Mouse (Mus musculus) liver (tissue): Measurements from ENCODE around the gene Cyfip1.

Source experiments
- DNase-seq: peaks from one replicate; pipeline ENCODE4 v3.0.0-alpha.2; 2020; ENCODE audit warnings: mixed read lengths

The Cyfip1 gene

DNA sequence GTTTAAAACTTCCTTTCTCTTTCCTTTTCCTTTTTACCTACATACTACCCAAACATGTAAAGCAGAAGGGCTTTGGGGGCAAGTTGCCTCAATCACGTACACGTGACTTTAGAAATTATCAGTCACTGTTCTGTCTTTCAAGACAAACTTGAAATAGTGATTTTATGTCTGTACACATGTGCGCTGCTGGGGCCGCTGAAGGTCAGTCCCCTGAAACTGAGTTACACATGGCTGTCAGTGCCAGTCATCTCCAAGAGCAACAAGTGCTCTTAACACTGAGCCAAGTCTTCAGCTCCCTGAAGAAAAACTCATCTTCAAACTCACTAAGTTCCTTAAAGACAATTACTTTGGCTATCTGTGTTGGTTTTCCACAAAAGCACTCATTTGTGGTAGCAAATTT is 116.4 kb downstream of the Cyfip1 start:
- no peak for DNase-seq

DNA sequence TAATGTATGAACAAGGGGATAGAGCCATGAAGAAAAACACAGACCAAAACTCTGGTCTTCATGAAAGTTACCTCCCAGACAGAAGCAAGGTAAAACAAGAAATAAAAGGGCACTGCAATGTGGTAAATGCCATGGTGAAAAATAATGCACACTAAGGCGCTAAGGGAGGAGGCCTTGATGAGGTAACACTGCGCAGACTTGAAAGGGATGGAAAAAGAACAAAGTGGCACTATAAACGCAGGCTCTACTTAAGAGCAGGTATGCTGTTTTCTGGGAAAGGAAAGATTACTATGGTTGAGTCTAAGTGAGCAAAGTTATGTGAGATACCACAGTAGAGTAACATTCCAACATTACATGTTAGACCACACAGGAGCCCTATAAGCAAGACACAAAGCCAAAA is 118.3 kb downstream of the Cyfip1 start:
- no peak for DNase-seq

DNA sequence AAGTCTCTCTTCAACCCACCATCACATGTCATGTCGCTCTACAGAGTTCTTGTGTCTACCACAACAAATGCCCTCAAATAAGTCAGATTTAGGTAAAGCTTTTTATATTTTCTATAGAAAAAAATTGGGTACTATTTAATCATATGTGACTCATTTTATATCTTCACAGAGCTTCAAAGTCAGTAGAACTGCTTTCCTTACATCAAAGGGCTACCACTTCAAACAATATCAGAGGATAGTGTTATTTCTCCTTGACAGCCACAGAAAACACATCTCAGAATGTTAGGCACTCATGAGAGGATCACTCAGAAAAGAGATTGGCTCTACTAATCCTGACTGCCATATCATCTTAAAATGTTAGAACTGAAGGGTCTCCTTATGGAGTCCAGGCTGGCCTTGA is 119.0 kb downstream of the Cyfip1 start:
- DNase-seq: no peak

DNA sequence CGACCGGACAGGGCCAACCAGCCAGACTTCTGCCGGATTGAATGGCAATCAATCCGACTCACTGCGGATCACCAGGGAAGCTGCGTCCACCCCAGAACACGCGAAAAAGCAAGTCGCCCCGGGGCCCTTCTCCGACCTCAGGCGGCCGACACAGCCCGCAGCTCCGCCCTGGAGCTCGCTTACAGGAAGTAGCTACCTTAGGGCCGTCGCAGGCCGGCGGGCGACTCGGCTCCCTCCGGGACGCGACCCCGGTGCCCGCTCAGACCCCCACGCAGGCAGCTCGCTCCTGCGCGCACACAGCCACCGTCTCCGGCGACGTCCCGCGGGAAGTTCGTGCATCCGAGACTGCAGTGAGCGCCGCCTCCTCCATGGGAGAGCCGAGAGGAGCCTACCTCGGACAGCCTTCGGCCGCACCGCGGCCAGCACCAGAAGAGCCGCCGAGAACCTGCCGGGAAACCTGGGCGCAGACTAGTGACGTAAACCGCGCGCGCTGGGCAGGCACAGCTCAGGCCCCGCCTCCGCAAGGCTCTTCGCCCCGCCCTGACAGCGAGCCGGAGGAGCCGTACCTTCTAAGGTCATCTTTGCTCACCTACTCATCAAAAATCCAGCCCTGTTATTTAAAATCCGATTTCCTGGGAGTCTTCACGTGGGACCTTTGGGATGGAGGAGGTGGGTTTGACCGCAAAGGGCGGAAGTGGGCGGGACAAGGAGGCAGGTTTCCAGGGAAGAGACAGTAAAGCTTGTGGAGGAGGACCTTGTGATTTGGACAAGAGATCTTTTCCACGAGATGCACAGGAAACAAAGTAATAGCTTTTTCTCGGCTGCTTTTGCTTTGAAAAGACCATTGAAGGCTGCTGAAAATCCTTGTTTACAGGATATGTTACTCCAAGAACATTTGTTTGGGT is 120.7 kb downstream of the Cyfip1 start, which contains the start of gene Nipa2:
Gene Nipa2 (minus strand): TSS at position 473 of the 905 bp plus-strand sequence.
- DNase-seq: peak; percentile 94

DNA sequence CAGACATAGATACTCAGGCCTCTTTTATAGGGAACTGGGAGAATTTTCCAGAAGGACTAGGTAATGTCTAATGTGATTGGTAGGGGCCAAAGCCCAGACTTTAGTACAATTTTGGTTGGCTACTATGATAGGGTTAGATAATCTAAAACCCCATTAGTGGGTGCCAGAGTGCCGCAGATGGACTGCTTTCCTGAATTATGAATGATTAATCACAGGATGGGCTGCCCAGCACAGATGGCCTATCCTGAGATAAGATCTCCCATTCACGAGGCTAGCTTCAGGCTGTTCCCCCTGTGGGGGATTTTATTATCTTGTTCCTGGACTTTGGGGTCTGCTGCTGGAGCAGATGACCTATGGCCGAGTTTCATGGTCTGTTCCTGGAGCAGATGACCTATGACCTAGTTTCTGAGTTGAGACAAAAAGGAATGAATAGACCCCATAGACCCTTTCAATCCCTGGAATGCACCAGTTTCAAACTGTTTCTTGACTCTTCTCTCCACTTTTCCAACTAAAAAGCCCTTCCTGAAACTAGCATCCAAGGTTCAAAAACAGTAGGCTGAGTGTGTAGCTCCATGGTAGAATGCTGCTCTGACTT is 125.4 kb downstream of the Cyfip1 start:
- DNase-seq: no peak

DNA sequence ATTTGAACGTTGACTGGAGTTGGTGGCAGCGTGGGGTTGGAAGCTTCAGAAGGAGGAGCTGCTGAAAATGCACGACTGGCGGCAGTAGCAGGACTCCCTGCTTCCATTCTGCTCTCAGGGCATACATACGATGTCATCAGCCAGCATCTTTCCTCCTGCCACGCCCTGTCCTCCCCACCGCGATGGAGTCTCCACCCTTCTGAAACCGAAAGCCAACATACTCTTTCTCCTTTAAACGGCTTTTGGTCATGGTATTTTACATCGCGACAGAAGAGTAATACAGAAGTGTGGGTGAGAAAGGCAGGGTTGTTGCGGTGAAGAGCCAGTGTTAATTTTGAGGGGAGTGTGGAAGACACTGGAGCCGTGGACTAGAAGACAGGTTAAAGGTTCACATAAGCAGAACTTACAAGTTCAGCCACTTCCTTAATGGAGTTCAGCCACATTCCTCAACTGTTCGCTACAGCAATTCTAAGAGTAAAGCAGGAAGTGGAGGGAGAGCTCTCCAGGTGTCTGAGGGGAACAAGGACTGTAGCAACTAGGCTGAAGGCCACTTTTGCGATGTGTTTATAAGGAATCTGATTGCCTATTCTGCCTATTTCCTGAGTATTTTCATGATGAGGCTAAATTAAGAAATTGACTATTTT is 126.8 kb downstream of the Cyfip1 start:
- DNase-seq: peak; percentile 80

DNA sequence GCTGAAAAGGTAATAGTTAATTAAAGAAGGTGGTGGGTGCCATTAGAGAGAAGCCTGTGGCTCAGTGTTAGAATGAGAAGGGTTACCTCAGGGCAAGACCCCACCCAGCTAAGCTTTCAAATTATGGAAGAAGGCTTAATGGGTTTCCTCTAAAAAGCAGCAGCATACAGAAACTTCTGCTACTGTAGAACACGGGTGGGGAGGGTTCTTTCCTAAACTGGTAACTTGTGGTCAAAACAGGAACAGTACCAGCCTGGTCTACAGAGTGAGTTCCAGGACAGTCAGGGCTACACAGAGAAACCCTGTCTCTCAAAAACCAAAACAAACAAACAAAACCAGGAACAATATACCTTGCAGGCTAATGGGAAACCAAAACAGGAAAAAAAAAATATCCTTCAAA is 127.9 kb downstream of the Cyfip1 start:
- DNase-seq: no peak

DNA sequence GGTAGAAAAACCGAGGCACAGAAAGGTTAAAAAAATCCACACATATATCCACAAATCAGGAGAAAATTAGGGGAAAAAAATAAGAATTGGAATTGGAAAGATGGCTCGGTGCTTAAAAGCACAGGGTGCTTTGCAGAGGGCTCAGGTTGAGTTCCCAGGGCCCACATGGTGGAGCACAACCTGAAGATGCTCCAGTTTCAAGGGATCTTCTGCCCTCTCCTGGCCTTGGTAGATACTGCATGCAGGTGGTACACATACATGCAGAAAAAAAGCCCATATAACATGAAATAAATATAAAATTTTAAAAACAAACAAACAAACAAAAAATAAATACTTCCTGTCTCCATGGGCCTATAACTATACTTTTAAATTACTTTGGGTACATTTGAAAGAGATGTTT is 132.9 kb downstream of the Cyfip1 start:
- peak; percentile 26 for DNase-seq

DNA sequence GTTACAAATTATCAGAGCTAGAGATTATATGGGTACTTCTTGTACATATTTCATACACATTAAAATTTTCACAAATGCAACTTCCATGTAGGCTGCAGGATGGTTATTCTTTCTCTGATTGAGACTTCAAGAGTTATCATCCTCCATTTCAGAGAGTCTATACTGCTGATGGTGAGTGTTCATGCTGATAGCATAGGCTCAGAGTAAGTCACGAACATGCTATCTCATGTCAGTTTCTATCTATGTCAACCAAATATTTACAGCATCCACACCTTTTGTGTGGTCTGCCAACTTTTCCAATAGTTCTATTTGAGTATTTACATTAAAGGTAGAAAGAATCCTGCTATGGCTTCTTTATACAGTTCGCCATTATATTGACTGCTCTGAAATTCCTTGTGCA is 140.0 kb downstream of the Cyfip1 start:
- DNase-seq: no peak
